Mouse (Mus musculus): Measurements from ENCODE around the gene Klhl40. TPM values are rescaled to one million over a fixed set of nuclear protein-coding genes. Genes with fewer than 3 reads are reported as not detected.

Klhl40 gene
- polyA plus RNA-seq, 1 experiment from 2014 or later = 0.99 TPM

DNA sequence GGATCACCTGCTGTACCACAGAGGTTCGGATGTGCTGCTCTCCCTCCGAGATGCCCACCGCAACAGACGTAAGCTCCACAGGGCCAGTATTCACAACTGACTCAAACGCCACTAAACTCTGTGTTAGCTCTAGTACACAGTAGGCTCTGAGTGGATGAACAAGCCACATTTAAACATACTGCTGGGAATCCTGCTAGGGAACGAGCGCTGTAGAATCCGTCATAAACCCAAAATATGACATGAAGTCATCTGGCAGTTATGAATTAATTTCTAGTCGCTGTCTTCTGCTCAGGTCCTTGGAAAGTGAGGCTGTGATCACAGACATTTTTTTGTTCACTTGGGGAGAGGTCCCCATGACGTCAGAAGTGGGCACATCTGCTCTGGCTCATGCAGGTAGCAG, 1.5 kb upstream of the Klhl40 start:
- Histone ChIP-seq H3K9me3 (ENCODE audit: low read length) (no peaks in the 10 kb centered on the region), H3K36me3 (ENCODE audit: insufficient read depth, low read length) (no peaks in the 10 kb centered on the region), H3K27ac (ENCODE audit: low read length) (no peak overlapping the region), H3K4me1 (ENCODE audit: insufficient read depth, low read length) (peaks cover 10% of the 10 kb centered on the region), H3K4me3 (ENCODE audit: low read length) (no peak overlapping the region), H3K27me3 (ENCODE audit: insufficient read depth, low read length) (peaks cover 31% of the 10 kb centered on the region), H3K4me2 (replicated peaks; ENCODE audit: low read depth, low read length) (no peak overlapping the region), H3K9ac (replicated peaks; ENCODE audit: low read length) (no peak overlapping the region)
- no peak for ATAC-seq (ENCODE audit: low FRiP score, low TSS enrichment)
- 79% methylated on average over 10 of the region's 10 CpGs for WGBS

DNA sequence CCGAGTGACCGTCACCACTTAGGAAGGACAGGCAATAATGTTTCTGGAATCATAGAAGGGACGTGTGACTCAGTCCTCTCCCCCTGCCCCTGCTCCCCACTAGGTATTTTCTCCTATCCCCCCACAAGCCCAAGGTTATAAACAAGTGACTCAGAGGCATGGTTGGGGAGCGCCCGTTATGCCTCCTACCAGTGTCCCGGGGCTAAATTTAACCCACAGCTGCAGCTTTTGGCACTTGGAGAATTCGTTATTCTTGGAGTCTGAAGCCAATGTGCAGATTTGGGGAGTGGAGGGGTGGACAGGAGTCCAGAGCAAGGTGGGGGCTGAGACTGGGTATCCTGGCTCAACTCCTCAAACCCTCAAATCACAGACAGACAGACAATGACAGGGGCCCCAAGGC, 896 bp upstream of the Klhl40 start:
- 80% methylated on average over 7 of the region's 7 CpGs for WGBS

GRCm38 (mm10) chr9:121778066-121778624, 738 bp downstream of the Klhl40 start:
- no peak overlapping the region; the same call in 1 of the 2 replicates for H3K9ac ChIP-seq (replicated peaks; ENCODE audit: low read length)
- 17% methylated on average over 54 of the region's 54 CpGs for WGBS
- peak; percentile 43; the same call in 1 of the 2 replicates for ATAC-seq (ENCODE audit: low FRiP score, low TSS enrichment)

More for the DNA sequence above, 896 bp upstream of the Klhl40 start:
- Histone ChIP-seq H3K4me2 (replicated peaks; ENCODE audit: low read depth, low read length) (no peak overlapping the region), H3K9ac (replicated peaks; ENCODE audit: low read length) (no peak overlapping the region), H3K27ac (ENCODE audit: low read length) (no peak overlapping the region), H3K36me3 (ENCODE audit: insufficient read depth, low read length) (no peaks in the 10 kb centered on the region), H3K4me1 (ENCODE audit: insufficient read depth, low read length) (peaks cover 10% of the 10 kb centered on the region), H3K9me3 (ENCODE audit: low read length) (no peaks in the 10 kb centered on the region), H3K4me3 (ENCODE audit: low read length) (no peak overlapping the region), H3K27me3 (ENCODE audit: insufficient read depth, low read length) (peaks cover 31% of the 10 kb centered on the region)
- no peak for ATAC-seq (ENCODE audit: low FRiP score, low TSS enrichment)

GRCm38 (mm10) chr9:121784801-121785200, 7.4 kb downstream of the Klhl40 start:
- no peak overlapping the region for H3K4me2 ChIP-seq (replicated peaks; ENCODE audit: low read depth, low read length)
- no peaks in the 10 kb centered on the region for H3K4me1 ChIP-seq (ENCODE audit: insufficient read depth, low read length)
- no peak overlapping the region for H3K27ac ChIP-seq (ENCODE audit: low read length)
- no peaks in the 10 kb centered on the region for H3K9me3 ChIP-seq (ENCODE audit: low read length)
- H3K4me3 ChIP-seq (ENCODE audit: low read length) = no peak overlapping the region
- no peaks in the 10 kb centered on the region for H3K36me3 ChIP-seq (ENCODE audit: insufficient read depth, low read length)
- H3K27me3 ChIP-seq (ENCODE audit: insufficient read depth, low read length) = no peaks in the 10 kb centered on the region
- H3K9ac ChIP-seq (replicated peaks; ENCODE audit: low read length) = no peak overlapping the region
- no peak for ATAC-seq (ENCODE audit: low FRiP score, low TSS enrichment)
- WGBS = 87% methylated on average over 12 of the region's 12 CpGs

More at GRCm38 (mm10) chr9:121778066-121778624, 738 bp downstream of the Klhl40 start:
- Histone ChIP-seq H3K4me1 (ENCODE audit: insufficient read depth, low read length) (peaks cover 10% of the 10 kb centered on the region), H3K4me2 (replicated peaks; ENCODE audit: low read depth, low read length) (peak overlapping the region; percentile 60), H3K27me3 (ENCODE audit: insufficient read depth, low read length) (peaks cover 31% of the 10 kb centered on the region), H3K36me3 (ENCODE audit: insufficient read depth, low read length) (no peaks in the 10 kb centered on the region), H3K27ac (ENCODE audit: low read length) (no peak overlapping the region), H3K4me3 (ENCODE audit: low read length) (peak overlapping the region; percentile 35), H3K9me3 (ENCODE audit: low read length) (no peaks in the 10 kb centered on the region)

- Histone ChIP-seq H3K4me1 (ENCODE audit: insufficient read depth, low read length) (no peaks in the 10 kb centered on the region), H3K9ac (replicated peaks; ENCODE audit: low read length) (no peak overlapping the region), H3K27me3 (ENCODE audit: insufficient read depth, low read length) (no peaks in the 10 kb centered on the region), H3K27ac (ENCODE audit: low read length) (no peak overlapping the region), H3K4me3 (ENCODE audit: low read length) (no peak overlapping the region), H3K9me3 (ENCODE audit: low read length) (no peaks in the 10 kb centered on the region), H3K36me3 (ENCODE audit: insufficient read depth, low read length) (no peaks in the 10 kb centered on the region), H3K4me2 (replicated peaks; ENCODE audit: low read depth, low read length) (no peak overlapping the region)
- WGBS = 83% methylated on average over 8 of the region's 8 CpGs
- ATAC-seq (ENCODE audit: low FRiP score, low TSS enrichment) = no peak
Measured at GRCm38 (mm10) chr9:121785261-121785660, 7.9 kb downstream of the Klhl40 start.

DNA sequence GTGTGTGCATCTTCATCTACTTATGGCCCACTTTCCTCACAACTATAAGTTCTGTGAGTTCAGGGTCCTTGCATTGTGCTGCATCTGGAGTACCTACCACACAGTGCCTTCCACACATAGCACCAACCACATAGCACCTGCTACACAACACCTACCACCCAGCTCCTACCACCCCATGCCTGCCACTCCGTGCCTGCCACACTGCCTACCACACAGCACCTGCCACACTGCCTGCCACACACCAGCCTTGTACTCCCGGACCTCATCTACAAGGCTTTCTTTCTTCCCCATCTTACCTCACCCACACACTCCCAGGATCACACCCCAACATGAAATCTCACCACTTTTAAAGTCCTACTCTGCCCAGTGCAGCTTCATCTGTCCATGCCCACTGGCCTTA, 9.0 kb downstream of the Klhl40 start:
- Histone ChIP-seq H3K4me1 (ENCODE audit: insufficient read depth, low read length) (no peaks in the 10 kb centered on the region), H3K9ac (replicated peaks; ENCODE audit: low read length) (no peak overlapping the region)
- 68% methylated on average over 2 of the region's 2 CpGs for WGBS

DNA sequence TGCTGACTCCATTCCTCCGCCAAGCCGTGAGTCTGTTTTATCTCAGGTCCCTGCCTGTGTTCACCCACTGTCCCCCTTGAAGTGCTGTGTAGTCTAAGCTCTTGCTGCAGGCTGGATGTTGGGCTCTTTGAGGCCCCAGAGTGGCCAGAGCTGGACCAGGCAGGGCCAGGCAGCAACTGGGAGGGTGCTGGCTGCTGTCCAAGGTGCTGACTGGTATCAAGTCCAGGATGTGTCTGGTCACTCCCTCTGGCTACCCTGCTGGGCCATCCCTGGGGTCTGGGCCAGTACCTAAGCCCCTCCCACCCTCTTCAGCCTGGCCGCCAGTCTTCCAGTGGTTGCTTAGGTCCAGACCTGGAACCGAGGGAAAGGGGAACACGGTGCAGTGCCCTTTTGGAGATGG, 13.8 kb downstream of the Klhl40 start:
- no peak overlapping the region for H3K4me2 ChIP-seq (replicated peaks; ENCODE audit: low read depth, low read length)

More for the DNA sequence above, 9.0 kb downstream of the Klhl40 start:
- no peaks in the 10 kb centered on the region for H3K36me3 ChIP-seq (ENCODE audit: insufficient read depth, low read length)
- no peak overlapping the region for H3K4me3 ChIP-seq (ENCODE audit: low read length)
- H3K27me3 ChIP-seq (ENCODE audit: insufficient read depth, low read length) = no peaks in the 10 kb centered on the region
- H3K4me2 ChIP-seq (replicated peaks; ENCODE audit: low read depth, low read length) = no peak overlapping the region
- H3K27ac ChIP-seq (ENCODE audit: low read length) = no peak overlapping the region
- H3K9me3 ChIP-seq (ENCODE audit: low read length) = no peaks in the 10 kb centered on the region
- ATAC-seq (ENCODE audit: low FRiP score, low TSS enrichment) = no peak

DNA sequence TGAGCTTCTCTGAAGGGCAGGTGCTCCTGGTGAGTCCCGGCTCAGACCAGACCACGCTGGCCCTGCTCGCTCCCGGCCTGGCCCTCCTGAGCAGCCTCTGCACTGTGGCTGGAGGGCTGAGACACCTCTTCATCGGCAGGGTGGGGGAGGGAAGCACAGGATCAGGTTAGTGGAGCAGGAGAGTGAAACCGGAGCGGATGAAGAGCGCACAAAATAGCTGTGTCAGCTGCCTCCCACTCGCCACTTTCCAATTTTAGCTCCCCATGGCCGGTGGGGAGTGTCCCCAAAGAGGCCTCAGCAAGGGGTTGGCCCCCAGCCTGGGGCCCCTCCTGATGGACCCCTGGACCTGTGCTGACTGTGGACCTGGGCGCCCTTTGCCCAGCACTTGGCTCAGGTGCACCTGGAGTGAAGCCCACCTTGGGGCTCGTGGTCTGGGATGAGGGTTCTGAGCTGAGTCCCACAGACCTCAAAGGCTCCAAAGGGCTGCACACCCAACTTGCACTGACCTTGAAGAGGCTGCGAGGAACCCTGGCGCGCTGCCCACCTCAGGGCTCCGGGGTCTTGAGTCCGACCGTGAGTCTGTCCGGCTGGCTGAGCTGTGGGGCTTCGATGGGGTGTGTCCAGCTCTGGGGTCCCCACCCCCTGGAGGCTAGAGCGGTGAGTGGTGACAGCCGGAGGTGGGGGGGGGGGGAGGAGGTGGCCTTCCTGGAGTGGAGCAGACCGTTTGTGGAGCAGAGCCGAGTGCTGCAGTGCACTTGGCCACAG, 14.5 kb downstream of the Klhl40 start, which contains the start of gene Hhatl:
TSS of gene Hhatl (minus strand) at position 751 of the 765 bp plus-strand sequence.
- 31% methylated on average over 21 of the region's 24 CpGs for WGBS
- no peaks in the 10 kb centered on the region for H3K9me3 ChIP-seq (ENCODE audit: low read length)
- H3K27ac ChIP-seq (ENCODE audit: low read length) = no peak within 1 kb of the TSS
- no peaks in the 10 kb centered on the region for H3K27me3 ChIP-seq (ENCODE audit: insufficient read depth, low read length)
- H3K9ac ChIP-seq (replicated peaks; ENCODE audit: low read length) = no peak within 1 kb of the TSS
- H3K4me1 ChIP-seq (ENCODE audit: insufficient read depth, low read length) = peaks cover 7% of the 10 kb centered on the region; the same call in 1 of the 2 replicates
- H3K4me3 ChIP-seq (ENCODE audit: low read length) = no peak within 1 kb of the TSS
- H3K4me2 ChIP-seq (replicated peaks; ENCODE audit: low read depth, low read length) = no peak within 1 kb of the TSS
- ATAC-seq (ENCODE audit: low FRiP score, low TSS enrichment) = peak; percentile 66
- H3K36me3 ChIP-seq (ENCODE audit: insufficient read depth, low read length) = no peaks in the 10 kb centered on the region

More for the DNA sequence above, 13.8 kb downstream of the Klhl40 start:
- no peak overlapping the region for H3K9ac ChIP-seq (replicated peaks; ENCODE audit: low read length)
- H3K9me3 ChIP-seq (ENCODE audit: low read length) = no peaks in the 10 kb centered on the region
- no peaks in the 10 kb centered on the region for H3K36me3 ChIP-seq (ENCODE audit: insufficient read depth, low read length)
- peaks cover 7% of the 10 kb centered on the region; the same call in 1 of the 2 replicates for H3K4me1 ChIP-seq (ENCODE audit: insufficient read depth, low read length)
- no peak overlapping the region for H3K4me3 ChIP-seq (ENCODE audit: low read length)
- peak; percentile 79 for ATAC-seq (ENCODE audit: low FRiP score, low TSS enrichment)
- H3K27me3 ChIP-seq (ENCODE audit: insufficient read depth, low read length) = no peaks in the 10 kb centered on the region
- WGBS = 11% methylated on average over 5 of the region's 5 CpGs
- H3K27ac ChIP-seq (ENCODE audit: low read length) = no peak overlapping the region

- H3K9me3 ChIP-seq (ENCODE audit: low read length) = no peaks in the 10 kb centered on the region
- H3K4me1 ChIP-seq (ENCODE audit: insufficient read depth, low read length) = peaks cover 7% of the 10 kb centered on the region; the same call in 1 of the 2 replicates
- no peak overlapping the region for H3K27ac ChIP-seq (ENCODE audit: low read length)
- H3K9ac ChIP-seq (replicated peaks; ENCODE audit: low read length) = no peak overlapping the region
- H3K4me3 ChIP-seq (ENCODE audit: low read length) = no peak overlapping the region
- H3K27me3 ChIP-seq (ENCODE audit: insufficient read depth, low read length) = no peaks in the 10 kb centered on the region
- no peak overlapping the region for H3K4me2 ChIP-seq (replicated peaks; ENCODE audit: low read depth, low read length)
- H3K36me3 ChIP-seq (ENCODE audit: insufficient read depth, low read length) = no peaks in the 10 kb centered on the region
- no peak for ATAC-seq (ENCODE audit: low FRiP score, low TSS enrichment)
- WGBS = 54% methylated on average over 1 of the region's 1 CpGs
Measured at GRCm38 (mm10) chr9:121794972-121795539, 17.6 kb downstream of the Klhl40 start.
